Mouse (Mus musculus) layer of hippocampus, adult 9-11 months (tissue): ENCODE data around the gene Capns1.
"Not testable (repeated sequence)": the region's sequence is repeated elsewhere in the genome, so short reads cannot be mapped to it uniquely, and the experiment has no call there.

Experiments used
- DNase-seq: peaks from one replicate; pipeline ENCODE4 v3.0.0; 2022

Gene Capns1

DNA sequence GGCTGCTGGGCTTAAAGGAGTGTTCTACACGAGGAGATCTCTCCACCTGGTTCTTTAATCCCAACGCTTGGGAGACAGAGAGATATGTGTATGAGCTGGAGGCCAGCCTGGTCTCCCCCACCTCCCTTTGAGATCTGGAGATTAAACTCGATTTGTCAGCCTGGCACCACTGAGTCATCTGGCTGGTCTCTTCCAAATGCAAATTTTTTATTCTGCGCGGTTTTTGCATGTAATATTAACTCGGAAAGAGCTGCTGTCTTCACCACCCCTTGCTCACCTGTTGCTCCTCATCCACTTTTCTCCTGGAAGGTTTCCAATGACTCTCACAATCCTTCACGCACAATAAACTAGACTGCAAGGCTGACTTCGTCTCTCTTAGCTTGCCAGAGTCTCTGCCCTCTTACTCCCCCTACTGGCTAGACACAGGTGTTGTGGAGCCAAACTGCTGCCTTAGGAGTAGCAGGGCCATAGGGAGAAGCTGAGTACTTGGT, at the start of gene Capns1:
TSS of gene Capns1 (minus strand) at position 331 of the 491 bp plus-strand sequence.
- DNase-seq, result no peak

DNA sequence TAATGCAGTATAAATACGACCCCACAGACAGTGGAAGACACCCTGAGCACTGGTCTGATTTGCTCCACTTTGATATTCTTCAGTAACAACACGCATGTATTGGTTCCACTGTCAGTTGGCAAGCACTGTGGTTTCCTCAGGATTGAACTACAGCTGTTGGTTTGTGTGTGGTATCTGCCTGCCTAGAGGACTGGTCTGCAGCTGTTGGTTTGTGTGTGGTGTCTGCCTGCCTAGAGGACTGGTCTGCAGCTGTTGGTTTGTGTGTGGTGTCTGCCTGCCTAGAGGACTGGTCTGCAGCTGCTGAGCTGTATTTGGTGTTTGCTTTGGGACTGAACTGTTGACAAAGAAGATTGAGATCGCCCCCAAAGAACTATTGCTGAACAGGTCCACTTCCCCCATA, 38.8 kb upstream of the Capns1 start:
- DNase-seq, result not testable (repeated sequence)

DNA sequence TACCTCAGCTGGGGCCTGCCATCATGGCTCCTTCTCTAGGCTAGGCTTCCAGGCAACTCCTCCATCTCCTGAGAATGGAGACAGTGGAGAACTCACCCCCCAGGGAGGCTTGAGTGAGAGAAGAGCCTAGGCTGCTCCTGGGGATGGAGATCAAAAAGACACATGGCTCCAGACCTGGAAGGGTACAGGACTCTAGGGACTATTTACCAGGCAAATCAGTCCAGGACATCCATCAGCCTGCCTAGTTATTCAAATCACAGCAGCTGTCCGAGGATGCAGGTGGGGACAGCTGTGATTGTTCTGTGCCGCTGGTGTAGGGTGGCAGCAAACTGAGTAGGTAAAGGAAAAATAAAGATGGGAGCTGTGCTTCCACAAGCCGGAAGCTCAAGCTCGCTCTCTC, 37.0 kb upstream of the Capns1 start, which contains the start of gene Ovol3:
TSS of gene Ovol3 (minus strand) at position 101 of the 400 bp plus-strand sequence.
- DNase-seq, result no peak

DNA sequence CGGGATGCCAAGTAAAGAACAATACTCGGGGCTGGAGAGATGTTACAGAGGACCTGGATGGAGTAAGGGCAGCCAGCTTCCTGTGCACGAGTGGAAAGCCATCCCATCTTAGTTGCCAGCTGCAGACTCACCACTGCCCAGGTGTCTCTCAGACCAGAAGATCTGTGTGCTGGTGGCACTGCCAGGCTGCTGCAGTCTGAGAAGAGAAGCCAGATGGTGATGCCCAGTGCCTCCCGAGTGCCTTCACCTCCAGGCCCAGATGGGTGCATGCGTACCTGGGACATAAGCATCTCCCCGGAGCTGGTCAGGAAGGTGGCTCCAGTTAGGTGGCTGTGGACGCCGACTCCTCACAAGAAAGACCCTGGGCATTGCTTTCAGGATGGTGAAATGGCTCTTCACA, 36.5 kb upstream of the Capns1 start:
- no peak for DNase-seq

DNA sequence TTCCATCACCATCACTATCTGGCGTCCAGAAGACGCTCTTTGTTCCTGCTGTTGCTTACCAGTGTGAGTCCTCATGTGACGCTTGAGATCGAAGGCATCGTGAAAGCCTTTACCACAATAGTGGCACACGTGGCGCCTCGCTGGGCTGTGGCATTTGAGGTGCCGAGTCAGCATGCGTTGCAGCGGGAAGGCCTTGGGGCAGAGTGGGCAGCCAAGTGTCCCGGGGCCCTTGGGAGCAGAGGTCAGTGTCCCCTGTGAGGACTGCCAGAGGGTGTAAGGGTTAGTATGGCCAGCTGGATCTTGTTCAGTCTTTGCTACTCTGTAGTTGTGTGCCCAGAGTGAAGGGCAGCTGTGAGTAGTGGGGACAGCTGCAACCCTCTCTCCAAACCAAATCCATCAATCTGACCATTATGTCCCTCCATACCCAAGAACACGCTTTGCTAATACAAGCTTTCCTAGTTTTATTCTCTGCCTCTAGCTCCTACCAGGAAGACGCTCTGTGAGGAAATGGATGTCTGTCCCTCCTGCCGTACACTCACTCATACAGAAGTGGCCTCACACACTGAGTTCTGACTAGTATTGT, 35.8 kb upstream of the Capns1 start:
- DNase-seq, result no peak

DNA sequence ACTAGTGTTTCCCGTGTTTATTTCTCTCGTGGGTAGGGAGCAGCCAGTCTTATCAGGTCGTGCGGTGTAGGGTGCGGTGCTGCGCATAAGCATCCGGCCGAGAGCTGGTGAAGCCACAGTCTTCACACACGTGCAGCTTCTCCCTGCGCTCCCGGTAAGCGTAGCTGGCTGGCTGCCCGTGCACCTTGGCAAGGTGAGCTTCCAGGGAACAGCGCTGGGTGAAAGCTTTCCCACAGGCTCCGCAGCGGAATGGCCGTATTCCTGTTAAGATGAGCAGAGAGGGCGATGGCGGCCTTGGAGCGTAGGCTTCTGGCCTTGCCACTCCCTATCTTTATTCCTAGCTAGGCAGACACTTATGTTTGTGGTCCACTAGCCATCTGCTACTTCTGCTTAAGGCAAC, 34.8 kb upstream of the Capns1 start:
- DNase-seq, result peak; percentile 19

DNA sequence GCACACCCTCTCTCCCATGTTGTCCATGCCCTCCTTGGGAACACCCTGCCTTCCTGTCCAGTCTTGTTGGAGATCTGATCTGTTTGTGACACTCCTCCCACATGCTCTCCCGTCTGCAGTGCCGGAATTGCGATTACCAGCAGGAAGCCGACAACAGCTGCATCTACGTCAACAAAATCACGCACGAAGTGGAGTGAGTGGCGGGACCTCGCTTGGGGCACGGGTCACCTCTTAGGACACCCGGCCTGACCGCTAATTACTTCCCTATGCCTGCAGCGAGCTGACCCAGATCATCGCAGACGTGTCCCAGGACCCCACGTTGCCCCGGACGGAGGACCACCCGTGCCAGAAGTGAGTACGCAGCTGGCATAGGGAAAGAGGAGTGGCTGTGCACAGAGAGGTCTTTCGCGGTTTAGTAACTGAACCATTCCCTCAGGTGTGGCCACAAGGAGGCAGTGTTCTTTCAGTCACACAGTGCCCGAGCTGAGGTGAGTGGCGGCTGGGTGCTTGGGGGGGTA, 34.1 kb upstream of the Capns1 start:
- peak; percentile 45 for DNase-seq

DNA sequence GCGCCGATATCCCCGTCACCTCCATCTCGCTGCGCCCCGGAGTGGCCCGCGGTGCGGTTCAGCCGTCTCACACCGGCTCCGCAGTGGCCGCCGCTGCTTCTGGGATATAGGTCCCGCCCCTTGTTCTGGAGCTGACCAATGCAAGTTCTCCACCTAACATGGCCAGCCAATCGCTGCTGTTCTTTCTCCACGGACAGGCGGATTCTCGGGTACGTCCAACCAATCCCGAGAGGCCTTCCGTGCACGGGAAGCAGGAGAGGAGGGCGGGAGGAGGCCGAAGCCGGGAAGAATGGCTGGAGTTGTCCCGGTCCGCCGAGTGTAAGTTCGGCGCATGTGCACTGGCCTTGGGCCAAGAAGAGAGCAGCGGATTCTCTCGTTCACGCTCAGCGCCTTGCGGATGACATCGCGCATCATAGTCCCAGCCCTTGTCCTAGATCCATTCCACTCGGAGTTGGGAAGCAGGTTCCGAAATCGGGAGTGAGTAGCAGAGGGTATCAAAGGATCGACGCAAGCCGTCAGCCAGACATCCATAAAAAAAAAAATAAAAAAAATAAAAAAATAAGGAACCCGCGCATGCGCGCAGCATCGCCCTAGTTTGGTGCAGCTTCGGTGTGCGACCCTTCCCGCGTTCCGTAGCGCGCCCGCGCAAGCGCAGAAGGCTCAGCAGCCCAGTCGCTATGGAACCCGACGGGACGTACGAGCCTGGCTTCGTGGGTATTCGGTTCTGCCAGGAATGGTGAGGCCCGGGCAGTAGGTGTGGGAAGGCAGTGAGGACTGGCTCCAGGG, 33.3 kb upstream of the Capns1 start, which contains the start of the genes Polr2i and Tbcb:
TSS of gene Polr2i (plus strand) at position 280 of the 786 bp plus-strand sequence.
TSS of gene Tbcb (minus strand) at position 604 of the 786 bp plus-strand sequence.
- peak; percentile 99 for DNase-seq

DNA sequence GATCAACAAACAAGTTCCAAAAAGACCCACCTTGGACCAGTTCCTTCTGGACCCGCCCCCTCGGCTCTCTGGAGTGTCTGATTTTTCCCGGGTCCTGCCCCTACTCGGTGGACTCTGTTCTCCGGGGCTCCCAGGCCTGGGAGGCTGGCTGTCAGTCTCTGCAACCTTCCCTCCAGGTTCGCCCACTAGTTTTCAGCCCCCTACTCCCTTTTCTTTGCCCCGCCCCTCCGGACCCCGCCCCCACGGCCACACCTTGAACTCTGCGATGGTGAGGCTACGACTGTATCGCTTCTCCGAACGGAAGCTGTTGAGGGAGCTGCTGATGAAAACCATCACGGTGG, 32.7 kb upstream of the Capns1 start:
- DNase-seq, result peak; percentile 15

DNA sequence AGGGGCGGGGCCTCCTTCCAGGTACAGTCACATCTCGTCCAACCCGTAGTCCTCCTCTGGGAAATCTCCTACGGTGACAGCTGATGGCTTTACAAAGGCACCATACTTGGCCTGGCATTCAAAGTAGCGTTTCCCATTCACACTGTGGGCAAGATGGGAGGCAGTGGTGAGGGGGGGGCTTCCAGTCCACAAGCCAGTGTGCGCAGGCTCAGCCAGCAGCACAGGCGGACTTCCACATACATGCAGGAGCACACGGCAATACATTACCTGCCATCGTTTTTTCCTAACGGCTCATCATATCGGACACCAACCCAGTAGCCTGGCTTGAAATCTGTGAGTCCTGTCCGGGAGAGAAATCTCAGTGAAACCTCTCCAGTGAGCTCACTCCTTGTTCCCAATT, 25.6 kb upstream of the Capns1 start:
- no peak for DNase-seq

DNA sequence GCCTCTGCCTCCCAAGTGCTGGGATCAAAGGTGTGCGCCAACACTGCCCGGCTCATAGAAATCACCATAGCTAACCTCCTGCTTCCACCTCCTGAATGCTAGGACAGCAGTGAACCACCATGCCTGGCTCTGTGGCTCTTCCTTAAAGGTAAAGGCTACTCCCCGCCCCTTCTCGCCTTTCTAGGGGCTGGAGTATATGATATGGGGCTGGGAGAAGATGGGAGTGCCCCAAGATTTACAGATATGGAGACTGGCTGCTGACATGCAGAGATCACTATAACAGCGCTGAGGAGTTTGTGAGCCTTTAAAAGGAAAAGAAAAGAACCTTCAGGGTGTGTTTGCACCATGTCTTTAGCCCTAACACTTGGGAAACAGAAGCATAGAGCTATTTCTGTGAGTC, 23.6 kb upstream of the Capns1 start:
- DNase-seq, result no peak

DNA sequence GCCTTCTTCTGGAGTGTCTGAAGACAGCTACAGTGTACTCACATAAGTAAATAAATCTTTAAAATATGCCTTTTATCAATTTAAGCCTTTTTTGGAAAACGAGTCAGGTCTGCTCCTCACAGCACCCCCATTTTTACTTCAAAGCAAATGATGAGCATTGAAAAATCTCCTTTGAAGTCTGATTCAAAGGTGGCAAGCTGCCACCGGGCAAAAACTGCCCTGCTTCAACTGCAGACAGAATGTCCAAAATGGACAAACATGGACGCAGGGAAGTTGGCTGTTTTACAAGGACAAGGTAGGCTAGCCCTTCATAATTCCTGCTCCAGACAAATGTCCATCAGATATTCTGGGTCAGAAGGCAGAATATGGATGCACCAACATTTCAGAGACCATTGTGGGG, 22.8 kb upstream of the Capns1 start:
- no peak for DNase-seq

DNA sequence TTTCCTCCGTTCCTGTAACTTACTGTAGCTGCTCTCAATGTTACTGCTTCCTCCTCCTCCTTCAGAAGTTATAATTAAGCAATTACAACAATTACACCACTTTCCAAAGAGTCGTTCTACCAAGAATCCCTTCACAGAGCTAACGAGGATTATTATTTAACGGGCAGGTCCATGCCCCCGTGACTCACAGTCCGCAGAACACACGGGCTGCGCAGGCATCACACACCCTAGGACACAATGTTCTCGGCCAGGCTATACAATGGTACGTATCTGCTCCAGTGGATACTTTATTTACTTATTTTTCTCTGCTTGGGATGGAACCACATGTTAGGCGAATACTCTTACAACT, 21.4 kb upstream of the Capns1 start:
- DNase-seq, result no peak

DNA sequence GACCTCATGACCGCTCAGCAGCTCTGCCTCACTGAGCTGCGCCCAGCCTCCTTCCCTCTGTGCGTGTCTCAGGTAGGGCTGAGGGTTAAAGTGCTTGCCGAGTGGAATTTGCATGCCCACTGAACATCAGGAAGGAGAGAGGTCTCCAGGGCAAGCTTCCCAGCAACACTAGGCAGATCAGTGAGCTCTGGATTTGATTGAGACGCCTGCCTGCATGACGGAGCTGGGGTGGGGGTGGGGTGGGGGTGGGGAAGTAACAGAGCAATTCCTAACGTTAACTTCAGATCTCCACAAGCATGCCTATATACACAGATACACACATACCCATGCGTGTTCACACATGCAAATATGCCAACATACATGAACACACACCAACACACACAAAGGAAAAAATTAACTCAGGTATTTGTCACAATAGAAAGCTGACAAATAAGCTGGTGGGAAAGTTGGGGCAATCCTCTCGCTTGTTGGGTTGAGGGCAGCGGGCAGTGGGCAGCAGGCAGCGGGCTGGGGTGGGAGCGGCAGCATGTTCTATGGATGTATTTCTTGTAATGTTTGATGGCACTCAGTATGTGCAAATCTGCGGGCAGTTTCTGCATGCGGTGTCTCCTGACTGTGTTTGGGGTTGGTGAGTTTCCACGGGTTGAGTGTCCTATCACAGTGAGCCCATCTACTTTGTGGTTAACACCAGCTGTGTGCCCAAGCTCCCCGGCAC, 20.8 kb upstream of the Capns1 start:
- DNase-seq, result no peak

DNA sequence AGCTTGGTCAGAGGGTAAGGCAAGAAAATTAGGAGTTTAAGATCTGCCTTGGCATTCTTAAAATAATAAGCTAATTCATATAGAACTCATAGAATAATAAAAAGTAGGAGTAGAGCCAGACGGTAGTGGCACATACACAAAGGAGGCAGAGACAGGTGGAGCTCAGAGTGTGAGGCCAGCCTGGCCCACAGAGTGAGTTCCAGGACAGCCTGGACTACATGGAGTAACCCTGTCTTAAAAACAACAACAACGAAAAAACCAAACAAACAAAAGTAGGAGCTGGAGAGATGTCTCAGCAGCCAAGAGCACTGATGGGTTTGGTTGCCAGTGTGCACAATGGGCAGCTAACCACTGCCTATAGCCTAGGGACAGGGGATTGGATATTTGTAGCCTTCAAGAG, 18.7 kb upstream of the Capns1 start:
- DNase-seq, result no peak

DNA sequence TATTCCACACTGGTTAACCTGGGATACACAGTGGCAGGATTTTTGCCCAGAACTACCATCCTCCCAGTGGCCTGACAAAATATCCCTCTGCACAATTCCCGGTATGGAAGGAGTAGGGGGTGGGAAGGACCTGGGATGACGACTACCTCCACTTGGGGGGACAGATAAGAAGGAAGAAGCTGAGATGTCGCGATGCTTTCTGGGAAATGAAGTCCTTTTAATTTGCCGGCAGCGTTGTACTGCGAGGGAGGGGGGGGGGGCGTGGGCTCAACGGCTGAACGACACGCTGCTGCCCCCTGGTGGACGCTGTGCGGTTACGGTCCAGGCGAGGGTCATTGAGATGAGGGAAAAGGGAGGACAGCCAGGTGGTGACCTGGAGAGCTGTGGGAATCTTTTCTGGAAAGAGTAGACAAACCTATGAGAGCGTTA, 18.1 kb upstream of the Capns1 start:
- peak; percentile 64 for DNase-seq

DNA sequence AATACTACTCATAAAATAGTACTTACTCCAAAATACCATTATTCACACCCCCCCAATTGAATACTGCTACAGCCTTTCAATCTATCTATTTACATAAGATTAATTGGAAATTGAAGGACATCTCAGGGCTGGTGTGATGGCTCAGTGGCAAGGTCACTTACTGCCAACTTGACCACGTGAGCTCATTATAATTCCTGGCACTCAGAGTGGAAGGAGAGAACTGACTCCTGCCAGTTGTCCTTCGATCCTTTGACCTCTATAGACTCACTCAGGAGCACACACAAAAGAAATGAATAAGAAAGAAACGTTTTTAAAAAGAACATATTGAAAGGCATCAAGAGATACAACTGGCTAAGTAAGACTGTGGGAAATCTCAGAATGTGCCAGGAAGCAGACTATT, 17.3 kb upstream of the Capns1 start:
- DNase-seq, result no peak

DNA sequence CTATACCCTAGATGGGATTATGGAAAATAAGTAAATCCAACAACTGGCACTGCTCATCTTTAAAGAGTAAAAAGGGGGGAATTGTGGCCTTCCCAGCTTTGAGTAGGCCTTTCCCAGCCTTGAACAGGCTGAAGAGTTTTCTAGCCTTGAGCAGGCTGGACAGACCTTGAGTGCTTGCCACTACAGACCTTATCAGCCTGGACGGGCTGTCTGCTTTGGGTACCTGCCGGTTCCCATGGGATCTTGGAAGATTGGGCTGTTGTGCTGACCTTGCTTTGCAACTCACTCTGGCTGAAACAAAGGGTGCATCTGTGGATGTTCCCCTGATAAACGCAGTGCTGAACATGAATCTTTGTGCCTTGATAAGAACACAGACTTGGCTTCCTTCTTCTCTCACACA, 15.3 kb upstream of the Capns1 start:
- DNase-seq, result no peak

DNA sequence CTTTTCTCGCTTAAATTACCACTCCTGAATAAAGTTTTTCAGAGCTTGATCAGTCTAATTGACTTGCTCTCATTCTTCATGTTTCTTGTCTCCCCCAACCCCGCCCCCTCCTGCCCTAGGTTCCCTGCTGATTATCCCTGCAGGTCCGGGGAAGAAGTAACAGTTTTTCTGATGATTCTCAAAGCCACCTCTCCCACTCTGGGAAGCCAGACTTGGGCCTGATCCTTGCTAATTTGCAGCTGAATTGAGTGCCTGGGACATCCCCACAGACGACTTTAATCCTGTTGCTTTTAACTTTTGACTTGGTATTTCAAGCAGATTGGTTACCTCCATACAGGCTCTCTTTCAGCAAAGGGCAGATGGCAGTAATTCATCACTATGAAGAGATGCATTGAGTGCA, 12.4 kb upstream of the Capns1 start:
- no peak for DNase-seq

DNA sequence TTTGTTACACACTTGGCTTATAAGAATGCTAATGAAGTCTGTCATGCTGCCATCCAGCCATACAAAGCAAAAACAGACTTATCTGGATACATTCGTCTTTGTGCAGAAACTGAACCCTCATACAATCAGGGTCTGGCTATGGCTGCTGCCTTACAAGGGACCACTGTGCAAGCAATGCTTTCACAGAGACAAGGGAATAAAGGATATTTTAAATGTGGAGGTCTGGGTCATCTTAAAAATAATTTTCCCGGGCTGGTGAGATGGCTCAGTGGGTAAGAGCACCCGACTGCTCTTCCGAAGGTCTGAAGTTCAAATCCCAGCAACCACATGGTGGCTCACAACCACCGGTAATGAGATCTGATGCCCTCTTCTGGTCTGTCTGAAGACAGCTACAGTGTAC, 7.8 kb upstream of the Capns1 start:
- not testable (repeated sequence) for DNase-seq

DNA sequence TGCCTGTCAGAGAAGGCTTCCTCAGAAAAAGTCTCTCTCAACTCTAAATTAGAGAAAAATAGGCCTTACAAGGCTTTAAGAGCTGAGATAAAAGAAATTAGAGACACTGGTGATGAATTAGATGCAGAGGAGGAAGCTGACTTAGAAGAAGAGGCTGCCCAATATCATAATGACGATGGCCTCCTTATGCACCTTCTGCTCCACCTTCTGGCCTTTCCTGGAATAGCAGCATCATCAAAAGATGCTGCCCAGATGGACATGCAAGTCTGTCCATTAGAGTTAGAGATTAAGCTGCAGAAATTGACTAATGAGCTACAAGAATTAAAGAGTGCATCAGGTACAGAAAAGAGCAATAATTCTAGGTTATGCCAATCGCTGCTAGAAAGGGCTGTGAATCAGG, 6.8 kb upstream of the Capns1 start:
- no peak for DNase-seq

DNA sequence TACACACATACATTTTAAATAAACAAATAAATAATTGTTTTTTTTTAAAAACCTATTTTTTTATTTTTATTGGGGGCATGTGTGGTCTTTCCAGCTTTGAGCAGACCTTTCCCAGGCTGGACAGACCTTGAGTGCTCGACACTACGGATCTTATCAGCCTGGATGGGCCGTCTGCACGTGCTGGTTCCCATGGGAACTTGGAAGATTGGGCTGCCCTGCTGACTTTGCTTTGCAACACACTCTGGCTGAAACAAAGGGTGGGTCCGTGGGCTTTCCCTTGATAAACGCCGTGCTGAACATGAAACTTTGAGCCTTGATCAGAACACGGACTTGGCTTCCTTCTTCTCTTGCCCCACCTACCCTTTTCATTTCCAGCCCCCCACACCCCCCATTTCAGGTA, 5.8 kb upstream of the Capns1 start:
- DNase-seq, result no peak

DNA sequence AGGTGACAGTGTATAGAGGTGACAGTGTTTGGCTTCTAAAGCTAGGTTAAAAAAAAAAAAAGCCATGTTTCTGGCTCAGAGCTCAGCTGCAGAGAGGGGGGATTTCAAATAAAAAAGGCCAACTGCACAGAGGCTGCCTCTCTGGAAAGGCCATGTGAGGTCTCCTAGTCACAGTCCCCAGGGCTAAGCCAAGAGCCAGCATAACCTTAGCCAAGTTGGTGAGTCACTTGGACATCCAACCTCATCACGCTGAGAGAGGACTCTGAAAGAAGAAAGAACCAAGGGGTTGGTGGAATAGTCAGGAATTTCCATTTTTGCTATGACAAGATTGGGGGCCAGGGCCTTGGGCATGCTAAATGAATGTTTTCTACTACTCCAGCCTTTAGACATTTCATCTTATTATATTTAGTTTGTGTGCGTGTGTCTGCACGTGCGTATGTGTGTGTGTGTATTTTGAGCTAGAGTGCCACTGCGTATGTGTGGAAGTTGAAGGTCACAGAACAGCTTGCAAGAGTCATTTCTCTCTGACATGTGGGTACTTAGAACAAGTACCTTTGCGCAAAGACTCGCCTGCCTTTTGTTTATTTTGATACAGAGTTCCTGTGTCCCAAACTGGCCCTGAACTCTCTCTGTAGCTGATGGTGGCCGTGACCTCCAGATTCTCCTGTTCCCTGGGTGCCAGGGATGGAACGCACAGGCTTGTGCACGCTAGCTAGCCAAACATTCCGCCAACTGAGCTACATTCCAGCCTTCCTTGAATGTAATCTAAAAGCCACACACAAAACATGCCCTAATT, 4.5 kb upstream of the Capns1 start:
- DNase-seq, result no peak
